In the genomic region with DNA sequence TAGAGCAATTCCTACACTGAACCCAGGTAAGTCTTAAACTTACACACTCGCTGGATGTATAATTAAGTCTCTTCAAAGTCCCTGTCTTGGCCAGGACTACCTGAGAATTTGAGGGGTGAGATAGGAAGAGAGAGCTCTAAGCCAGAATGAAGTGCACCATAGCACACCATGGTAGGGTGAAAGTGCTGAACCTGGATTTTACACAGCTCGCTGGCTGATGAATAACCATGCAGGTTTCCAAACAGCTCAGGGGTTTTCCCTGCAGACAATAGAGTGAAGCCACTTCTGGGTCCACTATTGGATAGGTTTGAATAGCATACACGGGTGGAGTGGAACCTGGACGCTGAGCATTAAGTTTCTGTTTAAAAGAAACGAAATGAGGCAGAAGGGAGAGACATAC, we compare ENCODE assay signal across 26 mouse cellular contexts.
DNase-seq lines count a peak whose midpoint lies in the region; ATAC-seq and TF ChIP-seq lines count a peak whose summit lies in the region.
"Had no signal": no experiment of that assay in that cellular context is flagged by ENCODE, and none has a peak within 500 bp of the region (broad histone marks: within the 10 kb centered on the region; RNA-seq: fewer than 3 reads in every experiment).

No protein-coding gene starts in this region.

- TF ChIP-seq POLR2A in kidney, adult 2 months (IDR thresholded peaks at IDR 0.05; ENCODE audit: low read depth, low read length), result no peak

- no peak overlapping the region for H3K4me3 ChIP-seq in kidney, embryonic 14.5 days (ENCODE audit: low read length)
- H3K4me3 ChIP-seq in kidney, adult 2 months (ENCODE audit: insufficient read depth, low read depth, low read length), result no peak overlapping the region
- no peak overlapping the region for H3K4me3 ChIP-seq in liver, embryonic 16.5 days (ENCODE audit: low read depth, low read length)
- no peak overlapping the region for H3K4me3 ChIP-seq in layer of hippocampus, adult 2 months
- H3K4me3 ChIP-seq: gastrocnemius, adult 2 months; hindbrain, embryonic 13.5 days; left cerebral cortex, adult 2 months; limb, embryonic 13.5 days had no signal

- ATAC-seq in kidney, embryonic 14.5 days (ENCODE audit: low FRiP score, low TSS enrichment), result no peak
- ATAC-seq in liver, embryonic 16.5 days (ENCODE audit: low read depth), result peak; percentile 57; the same call in 1 of the 2 replicates
- ATAC-seq: forebrain, embryonic 14.5 days; intestine, embryonic 16.5 days; Patski had no signal

- no peak for TF ChIP-seq CTCF in kidney, adult 2 months (conservative IDR thresholded peaks at IDR 0.05; ENCODE audit: insufficient read depth, insufficient read length, low read depth, low read length)
- no peak for TF ChIP-seq CTCF in layer of hippocampus, adult 2 months (conservative IDR thresholded peaks at IDR 0.05)

- no peaks in the 10 kb centered on the region for H3K36me3 ChIP-seq in kidney, embryonic 14.5 days (ENCODE audit: control insufficient read depth, insufficient read depth, low read length)
- no peaks in the 10 kb centered on the region for H3K36me3 ChIP-seq in kidney, adult 2 months (ENCODE audit: control insufficient read depth, insufficient read depth, low read length)
- H3K36me3 ChIP-seq in liver, embryonic 16.5 days (ENCODE audit: control insufficient read depth, insufficient read depth), result no peaks in the 10 kb centered on the region
- H3K36me3 ChIP-seq: hindbrain, embryonic 13.5 days; limb, embryonic 13.5 days had no signal

- no peak overlapping the region for H3K4me2 ChIP-seq in kidney, embryonic 14.5 days (replicated peaks; ENCODE audit: low read depth, low read length)
- no peak overlapping the region for H3K4me2 ChIP-seq in liver, embryonic 16.5 days (ENCODE audit: low read depth, low read length)
- H3K4me2 ChIP-seq: heart, embryonic 11.5 days; hindbrain, embryonic 13.5 days; limb, embryonic 13.5 days had no signal

- no peaks in the 10 kb centered on the region for H3K27me3 ChIP-seq in kidney, embryonic 14.5 days (ENCODE audit: control insufficient read depth, insufficient read depth, low read length)
- no peaks in the 10 kb centered on the region for H3K27me3 ChIP-seq in kidney, adult 2 months (replicated peaks; ENCODE audit: control insufficient read depth, insufficient read depth, low read length)
- no peaks in the 10 kb centered on the region for H3K27me3 ChIP-seq in liver, embryonic 16.5 days (ENCODE audit: control insufficient read depth, insufficient read depth, low read depth, low read length)
- H3K27me3 ChIP-seq: hindbrain, embryonic 13.5 days; limb, embryonic 13.5 days had no signal

- no peak overlapping the region for H3K27ac ChIP-seq in kidney, embryonic 14.5 days (ENCODE audit: low read depth, low read length)
- H3K27ac ChIP-seq in kidney, adult 2 months (ENCODE audit: insufficient read depth, low read depth, low read length), result peak overlapping the region; percentile 66
- H3K27ac ChIP-seq in liver, embryonic 16.5 days (ENCODE audit: low read length), result no peak overlapping the region
- H3K27ac ChIP-seq in layer of hippocampus, adult 2 months, result no peak overlapping the region
- H3K27ac ChIP-seq: gastrocnemius, adult 2 months; hindbrain, embryonic 13.5 days; left cerebral cortex, adult 2 months; limb, embryonic 13.5 days had no signal

- DNase-seq in kidney, adult 11 months, result peak; percentile 45
- peak; percentile 78 for DNase-seq in kidney, adult 2 months
- DNase-seq in kidney, postnatal 14 days, result peak; percentile 41
- DNase-seq in layer of hippocampus, adult 2 months (ENCODE audit: low spot score in 2 of 2), result no peak
- no peak for DNase-seq in adrenal gland, postnatal 36 days
- DNase-seq in layer of hippocampus, adult 9-10 months (ENCODE audit: low spot score), result no peak
- DNase-seq: adrenal gland, postnatal 25 days; cerebellum, adult 2 months; cerebellum, postnatal 14 days; gastrocnemius, adult 2 months; gastrocnemius, postnatal 36 days; heart, adult 18-20 months; heart, postnatal 36 days; lung, adult 2 months; lung, postnatal 14 days; midbrain, embryonic 14.5 days; thymus, postnatal 4 days had no signal

- no peak overlapping the region for H3K9ac ChIP-seq in kidney, embryonic 14.5 days (ENCODE audit: low read depth, low read length)
- no peak overlapping the region for H3K9ac ChIP-seq in liver, embryonic 16.5 days (ENCODE audit: low read depth, low read length)
- H3K9ac ChIP-seq: hindbrain, embryonic 13.5 days; limb, embryonic 13.5 days had no signal

- H3K4me1 ChIP-seq in kidney, embryonic 14.5 days (ENCODE audit: control insufficient read depth, insufficient read depth, low read length), result no peaks in the 10 kb centered on the region
- H3K4me1 ChIP-seq in kidney, adult 2 months (ENCODE audit: control insufficient read depth, insufficient read depth, low read length), result peaks cover 15% of the 10 kb centered on the region
- no peaks in the 10 kb centered on the region for H3K4me1 ChIP-seq in liver, embryonic 16.5 days (ENCODE audit: control insufficient read depth, low read depth, low read length)
- H3K4me1 ChIP-seq: limb, embryonic 13.5 days had no signal

- 85% methylated on average over 5 of the region's 5 CpGs for WGBS in kidney, embryonic 14.5 days
- 44% methylated on average over 5 of the region's 5 CpGs for WGBS in kidney, adult 2 months
- 45% methylated on average over 5 of the region's 5 CpGs for WGBS in liver, embryonic 16.5 days (ENCODE audit: insufficient replicate concordance)

- H3K9me3 ChIP-seq in kidney, embryonic 14.5 days (ENCODE audit: control insufficient read depth, low read length), result no peaks in the 10 kb centered on the region
- no peaks in the 10 kb centered on the region for H3K9me3 ChIP-seq in liver, embryonic 16.5 days (replicated peaks; ENCODE audit: control insufficient read depth, low read length)
- H3K9me3 ChIP-seq: hindbrain, embryonic 13.5 days; limb, embryonic 13.5 days had no signal

Comparison
In these comparisons a context has a peak if more than half of its experiments do, and no peak if none do; other contexts are left out.
1. DNase-seq: peak in kidney, adult 11 months (single experiment), kidney, adult 2 months (single experiment) and kidney, postnatal 14 days (single experiment); none in layer of hippocampus, adult 2 months (0 of 2), adrenal gland, postnatal 36 days (0 of 2) and layer of hippocampus, adult 9-10 months (single experiment).